In genomic region chr9:121277118-121278060, GRCm38 (mm10) we compare ENCODE assay signal across 8 mouse cellular contexts. TPM values are rescaled to one million over a fixed set of nuclear protein-coding genes. Genes with fewer than 3 reads are reported as not detected.
A peak's percentile ranks its signal among the peaks of the same experiment; 100 is the strongest.
DNase-seq lines count a peak whose midpoint lies in the region; ATAC-seq and TF ChIP-seq lines count a peak whose summit lies in the region.

Ulk4 (minus strand) TSS chr9:121277197.

- TF ChIP-seq POLR2A in cortical plate, adult 2 months (IDR thresholded peaks at IDR 0.05; ENCODE audit: extremely low read depth, insufficient read depth, low read length) = peak; percentile 84

- TF ChIP-seq CTCF in cortical plate, adult 2 months (IDR thresholded peaks at IDR 0.05; ENCODE audit: extremely low read depth, insufficient read depth, low read length) = no peak

- peak within 1 kb of the TSS; percentile 73 for H3K27ac ChIP-seq in cortical plate, adult 2 months (ENCODE audit: insufficient read depth, low read length)

- ATAC-seq in activated CD4-positive, CD25-positive, alpha-beta regulatory T cell, adult 4 months = peak; percentile 80
- ATAC-seq in megakaryocyte progenitor cell, adult 5-6 weeks (replicated peaks; ENCODE audit: poor library complexity) = peak; percentile 89

- H3K4me1 ChIP-seq in cortical plate, adult 2 months (ENCODE audit: control insufficient read depth, insufficient read depth, low read length) = 0 out of 2 replicates have a peak, but pooled peaks cover 1% of the 10 kb centered on the region

- peak; percentile 85 for DNase-seq in gastrocnemius, postnatal 10 days
- peak; percentile 96 for DNase-seq in induced T-regulatory cell, adult 2 months (ENCODE audit: low read depth)
- DNase-seq in left cerebral cortex, adult 9 months (ENCODE audit: low spot score in 2 of 2) = peak; percentile 83 to 95
- peak; percentile 88 for DNase-seq in right cerebral cortex, postnatal 14 days
- DNase-seq in urinary bladder, postnatal 36 days (ENCODE audit: low spot score in 2 of 2) = peak; percentile 91 to 92

- H3K4me3 ChIP-seq in cortical plate, adult 2 months (ENCODE audit: insufficient read depth, low read length) = peak within 1 kb of the TSS; percentile 73

RNA-seq across cellular contexts. Expression of gene Ulk4, which starts in this region (rescaled TPM):
- polyA plus RNA-seq in activated CD4-positive, CD25-positive, alpha-beta regulatory T cell, adult 4 months (2017; shearing (Covaris generic)) = 1 to 10 TPM in 1 of 2 experiments, under 1 TPM in 1; 0.25 to 2.8 TPM
- 6.7 and 7.3 TPM in 2 replicates for polyA plus RNA-seq in cortical plate, adult 2 months (2012; rRNA removed)
- total RNA-seq in gastrocnemius, postnatal 10 days (2021) = under 1 TPM; 0.80 to 0.97 TPM
- 0.25 and 0.68 TPM in 2 replicates for total RNA-seq in megakaryocyte progenitor cell, adult 5-6 weeks (2015)
- total RNA-seq in megakaryocyte progenitor cell, adult 5-6 weeks (2017) = 2.8 and 4.7 TPM in 2 replicates

Comparison
In these comparisons a context has a peak if more than half of its experiments do, and no peak if none do; other contexts are left out.
1. Peak in every context shown above with its lines: DNase-seq, ATAC-seq, H3K4me3 ChIP-seq and H3K27ac ChIP-seq.
2. Peak in DNase-seq in gastrocnemius, postnatal 10 days; RNA of the gene not detected or under 1 TPM.